Mouse (Mus musculus): ENCODE results near the gene Thap4. TPM values are rescaled to one million over a fixed set of nuclear protein-coding genes. Genes with fewer than 3 reads are reported as not detected.
A peak's percentile ranks its signal among the peaks of the same experiment; 100 is the strongest.
"Not testable (repeated sequence)": the region's sequence is repeated elsewhere in the genome, so short reads cannot be mapped to it uniquely, and the experiment has no call there.

Gene Thap4
- polyA plus RNA-seq, 1 experiment from 2014 or later, result 50.9 TPM

DNA sequence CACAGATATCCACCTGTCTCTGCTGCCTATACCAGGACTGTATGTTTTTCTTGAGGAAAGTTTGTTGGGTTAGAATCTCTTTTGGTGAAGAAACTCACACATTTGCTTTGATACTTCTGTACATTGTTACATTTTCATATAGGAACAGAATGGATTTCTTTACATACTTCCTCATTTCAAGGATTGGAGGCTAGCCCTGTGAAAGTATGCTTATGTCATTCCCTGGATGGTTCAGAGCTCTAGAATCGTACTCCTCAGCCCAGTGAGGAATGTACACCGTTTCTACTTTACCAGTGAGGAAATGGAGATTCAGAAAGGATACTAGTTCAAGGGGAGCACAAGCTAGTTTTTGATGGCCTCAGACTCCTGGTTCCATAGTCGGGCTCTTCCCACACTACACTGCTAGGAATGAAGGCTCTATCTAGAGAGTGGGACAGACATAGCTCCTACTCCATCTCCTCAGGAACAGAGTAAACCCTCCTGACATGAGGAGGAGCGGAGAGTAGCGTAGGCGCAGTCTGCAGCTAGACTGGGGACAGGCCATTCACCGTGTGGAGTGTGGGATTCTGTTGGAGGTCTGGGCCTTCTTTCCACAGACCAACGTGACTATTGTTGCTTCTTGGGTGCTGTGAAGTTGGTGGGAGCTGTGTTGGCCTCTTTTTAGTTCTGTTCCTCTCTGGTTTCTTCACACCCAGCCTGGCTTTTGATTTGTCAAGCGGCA is 10.4 kb upstream of the Thap4 start:
- Histone ChIP-seq H3K4me2 (no peak overlapping the region), H3K36me3 (peaks cover 9% of the 10 kb centered on the region)
- 96% methylated on average over 9 of the region's 9 CpGs for WGBS

DNA sequence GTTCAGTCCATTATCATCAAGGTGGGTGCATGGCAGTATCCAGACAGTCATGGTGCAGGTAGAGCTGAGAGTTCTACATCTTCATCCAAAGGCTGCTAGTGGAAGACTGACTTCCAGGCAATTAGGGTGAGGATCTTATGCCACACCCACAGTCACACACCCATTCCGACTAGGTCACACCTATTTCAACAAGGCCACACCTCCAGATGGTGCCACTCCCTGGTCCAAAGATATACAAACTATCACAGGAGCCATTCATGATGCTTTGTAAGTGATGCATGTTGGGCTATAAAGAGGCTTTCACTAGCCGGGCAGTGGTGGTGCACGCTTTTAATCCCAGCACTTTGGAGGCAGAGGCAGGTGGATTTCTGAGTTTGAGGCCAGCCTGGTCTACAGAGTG is 8.9 kb upstream of the Thap4 start:
- not testable (repeated sequence) for H3K4me3 ChIP-seq; H3K4me1 ChIP-seq (replicated peaks); H3K9ac ChIP-seq; H3K27ac ChIP-seq (replicated peaks); H3K9me3 ChIP-seq; H3K36me3 ChIP-seq; ATAC-seq (ENCODE audit: low FRiP score, low read depth); H3K4me2 ChIP-seq; H3K27me3 ChIP-seq
- 91% methylated on average over 3 of the region's 3 CpGs for WGBS

More for the DNA sequence above, 10.4 kb upstream of the Thap4 start:
- no peaks in the 10 kb centered on the region for H3K4me1 ChIP-seq (replicated peaks)
- no peak overlapping the region for H3K27ac ChIP-seq (replicated peaks)
- no peak overlapping the region for H3K4me3 ChIP-seq
- H3K27me3 ChIP-seq, result no peaks in the 10 kb centered on the region
- no peaks in the 10 kb centered on the region for H3K9me3 ChIP-seq
- peak; percentile 30; the same call in 1 of the 2 replicates for ATAC-seq (ENCODE audit: low FRiP score, low read depth)
- no peak overlapping the region for H3K9ac ChIP-seq

DNA sequence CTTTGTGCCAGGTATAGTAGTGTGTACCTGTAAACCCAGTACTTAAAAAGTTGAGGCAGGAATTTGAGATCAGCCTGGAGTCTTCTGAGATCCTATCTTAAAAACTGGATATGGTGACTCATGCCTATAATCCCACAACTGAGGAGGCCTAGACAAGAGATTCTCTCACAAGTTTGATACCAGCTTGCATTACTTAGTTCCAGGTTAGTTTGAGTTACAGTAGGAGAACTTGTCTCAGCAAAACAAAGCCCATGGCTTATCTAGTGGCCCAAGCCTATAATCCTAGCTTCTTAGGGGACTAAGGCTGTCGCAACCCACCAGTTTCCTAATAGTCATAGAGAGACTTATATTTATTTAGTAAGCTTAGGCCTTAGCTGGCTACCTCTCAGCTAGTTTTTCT is 5.4 kb upstream of the Thap4 start:
- no peaks in the 10 kb centered on the region for H3K9me3 ChIP-seq
- peaks cover 27% of the 10 kb centered on the region for H3K4me1 ChIP-seq (replicated peaks)
- H3K4me3 ChIP-seq, result no peak overlapping the region
- no peak overlapping the region for H3K27ac ChIP-seq (replicated peaks)
- WGBS, result 88% methylated on average over 1 of the region's 1 CpGs
- H3K9ac ChIP-seq, result no peak overlapping the region
- H3K4me2 ChIP-seq, result no peak overlapping the region
- no peak for ATAC-seq (ENCODE audit: low FRiP score, low read depth)
- no peaks in the 10 kb centered on the region for H3K27me3 ChIP-seq
- H3K36me3 ChIP-seq, result no peaks in the 10 kb centered on the region

DNA sequence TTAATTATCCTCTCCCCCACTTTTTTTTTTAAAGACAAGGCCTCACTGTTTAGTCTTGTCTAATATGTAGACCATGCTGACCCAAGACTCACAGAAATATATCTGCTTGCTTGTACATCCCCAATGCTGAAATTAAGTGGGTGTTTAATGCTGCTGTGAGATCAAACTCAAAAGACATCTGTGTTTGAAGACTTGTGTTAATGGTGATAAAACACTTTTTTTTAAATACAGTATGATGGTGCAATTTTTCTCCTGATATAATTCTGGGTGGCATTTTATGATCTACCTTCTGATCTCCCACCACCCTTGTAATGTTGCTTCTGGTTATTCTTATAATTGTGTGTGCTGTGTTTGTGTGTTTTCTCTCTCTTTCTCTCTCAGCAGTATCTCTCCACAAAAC is 1.5 kb upstream of the Thap4 start:
- ATAC-seq (ENCODE audit: low FRiP score, low read depth), result no peak
- no peaks in the 10 kb centered on the region for H3K36me3 ChIP-seq
- no peaks in the 10 kb centered on the region for H3K9me3 ChIP-seq
- no peak overlapping the region for H3K9ac ChIP-seq
- no peaks in the 10 kb centered on the region for H3K27me3 ChIP-seq
- peak overlapping the region; percentile 70 for H3K4me3 ChIP-seq
- H3K4me1 ChIP-seq (replicated peaks), result peaks cover 38% of the 10 kb centered on the region
- no peak overlapping the region for H3K27ac ChIP-seq (replicated peaks)
- peak overlapping the region; percentile 74 for H3K4me2 ChIP-seq

DNA sequence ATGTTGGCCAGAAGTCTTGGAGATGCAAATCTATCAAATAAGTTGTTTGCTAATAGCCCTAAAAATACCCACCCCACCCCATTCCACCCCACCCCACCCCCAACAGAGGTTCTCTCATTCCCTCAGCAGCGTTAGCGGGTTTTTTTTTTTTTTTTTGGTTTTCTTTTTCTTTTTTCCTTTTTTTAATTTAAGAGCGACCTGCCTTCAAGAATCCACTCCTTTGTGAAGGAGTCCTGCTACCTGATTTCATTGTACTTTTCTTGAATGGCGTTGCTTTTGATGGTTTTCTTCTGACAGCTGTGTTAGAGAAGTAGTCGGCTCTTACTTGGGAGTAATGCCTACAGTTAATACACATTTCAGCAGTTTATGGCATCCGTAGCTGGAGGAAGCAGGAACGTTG is 954 bp upstream of the Thap4 start:
- 0 out of 2 replicates have a peak overlapping the region, but pooled peaks have one; percentile 84 for H3K27ac ChIP-seq (replicated peaks)
- WGBS, result 28% methylated on average over 7 of the region's 7 CpGs
- ATAC-seq (ENCODE audit: low FRiP score, low read depth), result no peak

DNA sequence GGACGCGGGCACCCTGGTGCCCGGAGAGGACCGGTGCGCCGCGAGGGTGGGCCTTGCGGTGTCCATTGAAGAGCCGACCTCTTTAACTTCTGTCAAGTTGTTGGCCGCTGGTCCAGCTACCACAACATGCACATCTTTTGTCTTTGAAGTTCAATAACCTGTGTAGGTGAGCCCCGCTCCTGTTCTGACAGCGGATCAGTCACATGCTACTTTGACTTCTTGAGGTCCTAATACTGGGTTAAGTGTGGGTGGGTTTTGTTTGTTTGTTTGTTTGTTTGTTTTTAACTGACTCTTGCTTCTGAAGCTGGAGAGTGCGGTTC is 587 bp upstream of the Thap4 start:
- Histone ChIP-seq H3K4me1 (replicated peaks) (peaks cover 38% of the 10 kb centered on the region), H3K27ac (replicated peaks) (peak overlapping the region; percentile 84), H3K9ac (peak overlapping the region; percentile 66), H3K9me3 (no peaks in the 10 kb centered on the region), H3K27me3 (no peaks in the 10 kb centered on the region), H3K36me3 (peaks cover 5% of the 10 kb centered on the region), H3K4me3 (peak overlapping the region; percentile 70), H3K4me2 (peak overlapping the region; percentile 74)
- no peak for ATAC-seq (ENCODE audit: low FRiP score, low read depth)
- 0% methylated on average over 13 of the region's 13 CpGs for WGBS

More for the DNA sequence above, 954 bp upstream of the Thap4 start:
- Histone ChIP-seq H3K36me3 (peaks cover under 1% of the 10 kb centered on the region; the same call in 1 of the 2 replicates), H3K4me1 (replicated peaks) (peaks cover 38% of the 10 kb centered on the region), H3K4me2 (peak overlapping the region; percentile 74), H3K9ac (peak overlapping the region; percentile 66), H3K27me3 (no peaks in the 10 kb centered on the region), H3K9me3 (no peaks in the 10 kb centered on the region), H3K4me3 (peak overlapping the region; percentile 70)

DNA sequence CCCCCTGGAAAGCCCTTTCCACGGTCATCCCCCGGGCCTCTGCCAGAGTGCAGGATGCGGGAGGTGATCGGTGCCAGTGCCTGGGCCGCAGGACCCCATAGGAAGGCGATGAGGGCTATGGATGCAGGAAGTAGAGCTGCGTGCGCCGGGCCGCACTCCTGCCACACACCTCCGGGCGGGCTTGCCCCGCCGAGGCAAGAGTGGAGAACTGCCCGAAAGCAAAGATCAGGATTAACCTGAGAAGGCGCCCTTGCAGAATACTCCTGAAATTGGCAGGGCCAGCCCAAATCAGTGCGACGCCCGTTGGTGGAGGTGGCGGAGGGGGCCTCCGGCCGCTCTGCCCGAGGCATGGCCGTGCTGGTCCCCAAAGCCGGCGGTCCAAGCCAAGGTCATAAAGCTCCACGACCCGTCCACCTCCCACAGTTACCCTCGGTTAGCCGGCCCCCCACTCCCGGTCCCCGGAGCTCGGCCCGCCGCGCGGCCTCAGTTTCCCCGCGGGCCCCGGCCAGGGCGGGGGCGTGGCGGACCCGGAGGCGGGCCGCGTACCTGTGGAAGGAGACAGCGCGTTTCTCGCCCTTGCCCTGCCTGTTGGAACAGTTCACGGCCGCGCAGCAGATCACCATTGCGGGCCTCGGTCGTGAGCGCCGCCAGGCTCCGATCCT is 622 bp downstream of the Thap4 start:
- H3K27me3 ChIP-seq, result no peaks in the 10 kb centered on the region
- peak overlapping the region; percentile 66 for H3K9ac ChIP-seq
- ATAC-seq (ENCODE audit: low FRiP score, low read depth), result peak; percentile 52
- peak overlapping the region; percentile 74 for H3K4me2 ChIP-seq
- peaks cover 38% of the 10 kb centered on the region for H3K4me1 ChIP-seq (replicated peaks)
- peak overlapping the region; percentile 84 for H3K27ac ChIP-seq (replicated peaks)
- peaks cover 15% of the 10 kb centered on the region for H3K36me3 ChIP-seq
- WGBS, result under 1% methylated on average over 53 of the region's 59 CpGs
- H3K4me3 ChIP-seq, result peak overlapping the region; percentile 70
- no peaks in the 10 kb centered on the region for H3K9me3 ChIP-seq

DNA sequence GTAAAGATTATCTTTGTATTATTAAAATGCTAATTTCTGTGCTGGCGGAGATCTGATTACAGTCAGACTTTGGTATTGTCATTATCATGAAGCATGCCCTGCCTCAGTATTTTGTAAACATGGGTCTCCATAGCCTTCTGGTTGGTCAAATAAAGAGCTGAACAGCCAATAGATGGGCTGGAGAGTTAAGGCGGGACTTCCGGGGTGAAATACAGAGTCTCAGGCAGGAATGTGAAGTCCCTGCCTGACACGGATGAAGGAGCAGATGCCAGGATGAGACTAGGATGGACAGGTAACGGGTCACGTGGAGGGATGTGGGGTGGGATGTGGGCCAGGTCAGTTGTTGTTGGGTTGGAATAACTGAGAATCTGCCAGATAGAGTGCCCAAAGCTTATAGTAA is 3.4 kb downstream of the Thap4 start, which contains the start of gene Atg4b:
Gene Atg4b (plus strand): TSS at position 211 of the 400 bp plus-strand sequence.
- Histone ChIP-seq H3K9me3 (no peaks in the 10 kb centered on the region), H3K4me3 (no peak within 1 kb of the TSS), H3K4me1 (replicated peaks) (peaks cover 21% of the 10 kb centered on the region), H3K4me2 (no peak within 1 kb of the TSS), H3K36me3 (peaks cover 15% of the 10 kb centered on the region), H3K9ac (no peak within 1 kb of the TSS), H3K27ac (replicated peaks) (no peak within 1 kb of the TSS), H3K27me3 (no peaks in the 10 kb centered on the region)
- WGBS, result 84% methylated on average over 6 of the region's 6 CpGs
- ATAC-seq (ENCODE audit: low FRiP score, low read depth), result no peak

DNA sequence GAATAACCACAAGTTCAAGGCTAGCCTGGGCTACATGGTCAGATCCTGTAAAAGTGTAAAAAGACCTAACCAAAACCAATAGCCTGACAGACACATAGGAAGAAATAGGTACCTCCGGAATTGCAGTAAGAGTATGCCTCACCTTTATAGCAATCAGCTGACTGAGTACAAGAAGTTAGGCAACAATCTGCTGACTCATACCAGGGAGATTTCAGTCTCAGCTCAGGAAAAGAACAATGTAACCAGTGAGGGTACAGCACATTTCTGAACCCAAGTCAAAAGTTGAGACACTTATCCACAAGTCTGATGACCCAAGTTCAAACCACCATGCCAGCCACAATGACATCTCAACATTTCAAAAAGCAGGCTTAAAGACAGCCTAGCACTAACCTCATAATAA is 6.1 kb downstream of the Thap4 start:
- no peak for ATAC-seq (ENCODE audit: low FRiP score, low read depth)
- no peaks in the 10 kb centered on the region for H3K27me3 ChIP-seq

DNA sequence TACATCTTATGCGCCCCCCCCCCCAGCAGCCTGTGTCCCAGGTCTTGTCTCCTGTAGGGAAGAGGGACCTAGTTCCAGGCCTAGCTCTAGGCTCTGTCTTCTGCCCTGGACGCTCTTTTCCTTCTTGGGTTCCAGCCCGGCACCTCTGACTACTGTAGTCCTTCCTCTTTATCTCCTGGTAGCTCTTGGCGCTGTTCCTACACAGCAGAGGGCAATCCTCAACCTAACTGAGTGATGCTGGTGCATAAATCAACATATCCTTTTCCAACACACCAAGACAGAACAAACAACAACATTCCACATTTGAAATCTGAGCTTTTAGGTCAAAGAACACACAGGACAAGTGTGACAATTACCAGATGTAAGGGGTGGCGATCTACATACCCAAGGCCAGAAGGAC is 8.5 kb downstream of the Thap4 start:
- Histone ChIP-seq H3K4me1 (replicated peaks) (no peaks in the 10 kb centered on the region), H3K9me3 (no peaks in the 10 kb centered on the region), H3K4me3 (no peak overlapping the region), H3K9ac (no peak overlapping the region), H3K36me3 (peaks cover 15% of the 10 kb centered on the region), H3K4me2 (no peak overlapping the region), H3K27me3 (no peaks in the 10 kb centered on the region), H3K27ac (replicated peaks) (no peak overlapping the region)
- ATAC-seq (ENCODE audit: low FRiP score, low read depth), result no peak
- 89% methylated on average over 5 of the region's 5 CpGs for WGBS

More for the DNA sequence above, 6.1 kb downstream of the Thap4 start:
- 97% methylated on average over 1 of the region's 1 CpGs for WGBS
- Histone ChIP-seq H3K4me1 (replicated peaks) (peaks cover 8% of the 10 kb centered on the region), H3K27ac (replicated peaks) (no peak overlapping the region), H3K36me3 (peaks cover 15% of the 10 kb centered on the region), H3K4me2 (no peak overlapping the region), H3K9me3 (no peaks in the 10 kb centered on the region), H3K4me3 (no peak overlapping the region), H3K9ac (no peak overlapping the region)

DNA sequence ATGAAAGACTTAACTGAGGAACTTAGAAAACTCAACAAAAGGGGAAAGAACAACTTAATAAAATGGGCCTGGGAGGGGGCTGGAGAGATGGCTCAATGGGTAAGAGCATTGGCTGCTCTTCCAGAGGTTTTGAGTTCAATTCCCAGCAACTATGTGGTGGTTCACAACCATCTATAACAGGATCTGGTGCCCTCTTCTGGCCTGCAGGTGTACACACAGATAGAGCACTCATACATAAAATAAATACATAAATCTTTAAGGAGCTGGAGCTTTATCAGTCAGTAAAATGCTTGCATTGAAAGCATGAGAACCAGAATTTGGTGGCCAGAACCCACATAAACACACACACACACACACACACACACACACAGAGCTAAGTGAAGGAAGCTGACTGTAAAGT is 11.8 kb downstream of the Thap4 start:
- no peak overlapping the region for H3K4me3 ChIP-seq
- H3K36me3 ChIP-seq, result no peaks in the 10 kb centered on the region
- no peak overlapping the region for H3K27ac ChIP-seq (replicated peaks)
- no peaks in the 10 kb centered on the region for H3K9me3 ChIP-seq
- H3K4me2 ChIP-seq, result no peak overlapping the region
- H3K9ac ChIP-seq, result no peak overlapping the region
- no peak for ATAC-seq (ENCODE audit: low FRiP score, low read depth)
- H3K27me3 ChIP-seq, result no peaks in the 10 kb centered on the region
- H3K4me1 ChIP-seq (replicated peaks), result no peaks in the 10 kb centered on the region

DNA sequence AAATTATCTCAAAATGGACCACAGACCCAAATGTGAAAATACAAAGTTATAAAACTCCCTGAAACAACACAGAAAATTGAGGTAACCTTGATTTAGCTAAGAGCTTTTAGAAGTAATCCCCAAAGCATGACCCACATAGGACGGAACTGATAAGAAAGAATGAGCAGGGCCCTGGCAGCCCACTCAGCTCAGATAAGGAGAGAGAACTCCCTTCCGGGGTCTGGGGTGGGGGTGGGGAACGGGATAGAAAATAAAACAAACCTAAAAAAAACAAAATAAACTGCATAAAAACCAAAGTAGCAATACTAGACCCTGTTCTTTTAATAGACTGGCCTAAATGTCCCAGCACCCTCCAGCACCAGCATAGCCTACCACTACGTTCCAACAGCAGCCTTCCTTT is 12.7 kb downstream of the Thap4 start:
- H3K4me2 ChIP-seq, result no peak overlapping the region
- no peak overlapping the region for H3K27ac ChIP-seq (replicated peaks)
- H3K4me3 ChIP-seq, result no peak overlapping the region
- no peaks in the 10 kb centered on the region for H3K4me1 ChIP-seq (replicated peaks)
- H3K36me3 ChIP-seq, result no peaks in the 10 kb centered on the region
- H3K27me3 ChIP-seq, result no peaks in the 10 kb centered on the region
- ATAC-seq (ENCODE audit: low FRiP score, low read depth), result no peak
- no peaks in the 10 kb centered on the region for H3K9me3 ChIP-seq
- H3K9ac ChIP-seq, result no peak overlapping the region
- WGBS, result 88% methylated on average over 4 of the region's 4 CpGs
